Mouse (Mus musculus) spleen, adult 18-20 months (tissue): ENCODE results near the gene Ifit1.
"Not testable (repeated sequence)": the region's sequence is repeated elsewhere in the genome, so short reads cannot be mapped to it uniquely, and the experiment has no call there.

ENCODE experiments used
- DNase-seq, 2 experiments: peaks; one replicate each; pipeline ENCODE4 v3.0.0; 2022; ENCODE audit warnings: mixed read lengths in 2 of 2

Ifit1 gene

GRCm38 (mm10) chr19:34640623-34641022, at the start of gene Ifit1, which contains the start of gene Ifit1bl2:
Gene Ifit1 (plus strand): TSS chr19:34640871.
Gene Ifit1bl2 (minus strand): TSS chr19:34640743.
- peak in 1 of 2 experiments; percentile 11 for DNase-seq

- no peak for DNase-seq
Measured at GRCm38 (mm10) chr19:34593456-34593855, 47.2 kb upstream of the Ifit1 start.

- DNase-seq: not testable (repeated sequence)
Measured at GRCm38 (mm10) chr19:34594523-34594922, 46.1 kb upstream of the Ifit1 start.

DNA sequence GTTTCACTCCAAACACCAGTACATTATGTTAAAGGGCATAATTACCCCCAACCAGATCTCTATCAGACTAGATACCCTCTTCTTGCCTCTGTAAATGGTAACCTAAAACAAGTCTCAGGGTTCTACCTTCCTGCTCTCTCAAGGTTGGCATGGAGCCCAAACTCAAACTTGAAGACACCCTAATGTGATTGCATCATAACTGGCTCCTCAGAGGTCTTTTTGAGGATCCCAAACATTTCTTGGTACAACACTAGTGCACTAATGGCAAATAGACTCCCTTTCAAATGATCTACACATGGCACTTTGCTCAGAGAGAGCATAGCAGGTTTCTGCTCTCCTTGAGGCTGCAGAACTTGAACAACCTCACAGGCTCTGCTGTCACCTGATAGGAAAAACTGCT, 43.9 kb upstream of the Ifit1 start:
- DNase-seq: no peak

DNA sequence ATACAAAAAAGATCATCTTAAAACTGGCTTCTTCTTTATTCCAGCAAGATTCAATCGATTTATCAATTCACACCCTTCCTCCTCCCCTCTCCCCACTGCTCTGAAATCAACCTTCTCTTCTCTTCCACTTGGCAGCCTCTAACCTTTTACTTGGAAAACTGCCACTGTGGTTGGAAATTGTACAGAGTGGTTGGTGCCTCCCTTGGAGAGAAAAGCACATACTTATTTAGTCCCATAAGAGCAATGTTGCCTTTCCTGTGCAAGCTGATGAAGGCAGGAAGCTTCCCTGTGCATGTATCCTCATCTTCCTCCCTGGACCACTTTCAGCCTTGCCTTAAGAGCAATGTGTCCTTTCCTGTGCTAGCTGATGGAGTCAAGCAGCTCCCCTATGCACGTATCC, 42.3 kb upstream of the Ifit1 start:
- no peak for DNase-seq

- DNase-seq: not testable (repeated sequence)
Measured at GRCm38 (mm10) chr19:34599250-34599649, 41.4 kb upstream of the Ifit1 start.

GRCm38 (mm10) chr19:34601888-34602287, 38.8 kb upstream of the Ifit1 start, which contains the start of gene Ifit1bl1:
Gene Ifit1bl1 (minus strand): TSS chr19:34601956.
- not testable (repeated sequence) for DNase-seq

DNA sequence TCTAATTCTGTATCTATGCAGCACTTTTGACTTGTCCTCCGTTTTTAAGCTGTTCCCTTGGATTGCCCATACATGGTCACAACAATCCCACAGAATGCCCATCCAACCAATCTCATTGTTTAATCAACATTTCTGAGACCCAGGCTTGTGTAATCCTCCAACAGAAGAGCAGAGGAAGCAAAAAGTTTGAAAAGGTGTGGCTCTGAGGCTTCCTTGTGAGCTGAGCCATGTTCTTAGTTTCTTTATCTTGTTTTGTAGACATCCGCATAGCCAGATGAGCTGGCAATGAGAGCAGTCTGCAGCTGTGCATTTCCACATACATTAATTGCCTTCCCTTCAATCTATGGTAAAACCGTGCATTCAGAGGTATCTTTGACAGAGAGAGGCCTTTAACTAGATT, 35.2 kb upstream of the Ifit1 start:
- DNase-seq: no peak

GRCm38 (mm10) chr19:34607237-34608051, 33.2 kb upstream of the Ifit1 start, which contains the start of gene Ifit3b:
Gene Ifit3b (plus strand): TSS chr19:34607970.
- DNase-seq: peak in 1 of 2 experiments; percentile 46

DNA sequence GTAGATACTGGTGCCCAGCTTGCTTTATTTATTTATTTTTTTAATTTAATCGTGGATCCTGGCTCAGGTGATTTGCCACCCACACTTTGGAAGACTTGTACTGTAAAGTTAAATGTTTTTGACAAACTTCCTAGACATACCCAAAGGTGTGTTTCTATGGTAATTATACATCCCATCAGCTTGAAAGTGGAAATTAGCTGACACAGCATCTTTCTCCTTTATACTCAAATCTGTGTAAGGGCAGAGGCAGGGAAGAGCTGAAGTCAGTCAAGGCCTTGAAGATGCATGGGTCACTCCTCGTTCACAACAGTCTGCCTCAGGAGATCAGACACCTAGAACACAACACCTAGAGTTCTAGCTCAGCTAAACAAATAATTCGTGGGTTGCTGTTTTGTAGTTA, 30.6 kb upstream of the Ifit1 start:
- DNase-seq: not testable (repeated sequence)

DNA sequence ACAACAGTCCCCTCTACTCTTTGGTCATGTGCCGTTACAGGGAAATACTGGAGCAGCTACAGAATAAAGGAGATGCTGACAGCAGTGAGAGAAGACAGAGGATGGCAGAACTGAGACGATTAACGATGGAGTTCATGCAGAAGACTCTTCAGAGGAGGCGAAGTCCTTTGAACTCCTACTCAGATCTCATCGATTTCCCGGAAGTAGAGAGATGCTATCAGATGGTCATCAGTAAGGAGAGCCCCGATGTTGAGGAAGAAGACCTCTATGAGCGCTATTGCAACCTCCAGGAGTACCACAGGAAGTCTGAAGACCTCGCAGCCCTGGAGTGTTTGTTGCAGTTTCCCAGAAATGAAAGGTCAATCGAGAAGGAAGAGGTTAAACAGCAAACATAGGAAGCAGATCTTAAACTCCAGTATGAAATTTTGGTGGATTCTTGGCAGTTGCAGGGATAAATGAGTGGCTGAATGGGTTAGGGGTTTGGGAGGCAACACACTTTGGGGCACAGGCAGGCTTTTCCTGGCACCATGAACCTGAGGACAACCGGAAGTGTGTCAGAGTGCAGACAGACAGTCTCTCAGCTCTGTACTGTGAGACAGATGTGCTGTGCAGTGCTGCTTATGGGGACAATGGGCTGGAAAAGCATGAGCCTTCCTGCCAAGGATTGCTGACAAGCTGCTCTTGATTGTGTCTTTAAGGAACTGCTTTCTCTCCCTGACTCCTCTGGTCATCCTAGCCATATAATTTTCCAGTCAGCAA, 28.2 kb upstream of the Ifit1 start:
- DNase-seq: not testable (repeated sequence)

DNA sequence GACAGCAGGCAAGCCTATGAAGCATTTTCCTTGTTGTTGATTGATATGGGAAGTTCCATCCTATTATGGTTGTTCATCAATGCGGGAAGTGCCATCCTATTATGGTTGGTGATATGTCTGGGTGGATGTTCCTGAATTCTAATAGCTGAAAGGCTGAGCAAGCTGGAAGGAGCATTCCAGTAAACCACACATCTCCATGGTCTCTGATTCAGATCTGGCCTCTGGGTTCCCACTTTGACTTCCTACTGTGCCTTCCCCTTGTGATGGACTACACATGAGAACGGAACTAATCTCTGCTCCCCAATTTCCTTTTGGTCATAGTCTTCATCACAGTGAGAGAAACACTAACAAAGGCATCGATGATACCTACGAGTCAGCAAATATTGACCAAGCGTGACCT, 19.8 kb upstream of the Ifit1 start:
- no peak for DNase-seq

- no peak for DNase-seq
Measured at GRCm38 (mm10) chr19:34623781-34624180, 16.9 kb upstream of the Ifit1 start.

GRCm38 (mm10) chr19:34624663-34625062, 16.0 kb upstream of the Ifit1 start:
- no peak for DNase-seq

DNA sequence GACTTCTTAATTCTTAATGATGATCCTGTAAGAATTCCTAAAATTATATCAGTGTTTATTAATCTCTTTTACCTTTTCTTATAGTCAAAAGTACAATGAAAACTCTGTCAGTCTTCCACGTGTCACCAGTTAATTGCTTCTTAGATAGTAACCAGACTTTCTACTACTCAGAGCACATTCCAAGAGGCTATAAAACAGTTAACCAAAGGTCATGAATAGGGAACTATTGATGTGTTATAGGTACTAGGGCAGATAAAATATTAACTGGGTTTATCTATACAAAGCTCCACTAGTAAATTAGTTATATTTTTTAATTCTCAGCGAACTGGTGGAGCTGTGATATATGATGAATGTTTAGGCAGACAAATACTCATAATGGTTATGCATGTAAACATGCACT, 13.2 kb upstream of the Ifit1 start:
- DNase-seq: no peak

- DNase-seq: no peak
Measured at GRCm38 (mm10) chr19:34631487-34631886, 9.2 kb upstream of the Ifit1 start.

- no peak for DNase-seq
Measured at GRCm38 (mm10) chr19:34633484-34633883, 7.2 kb upstream of the Ifit1 start.

GRCm38 (mm10) chr19:34636933-34637557, 3.6 kb upstream of the Ifit1 start:
- peak in 1 of 2 experiments; percentile 61 for DNase-seq

- DNase-seq: no peak
Measured at GRCm38 (mm10) chr19:34642616-34643015, 1.9 kb downstream of the Ifit1 start.

DNA sequence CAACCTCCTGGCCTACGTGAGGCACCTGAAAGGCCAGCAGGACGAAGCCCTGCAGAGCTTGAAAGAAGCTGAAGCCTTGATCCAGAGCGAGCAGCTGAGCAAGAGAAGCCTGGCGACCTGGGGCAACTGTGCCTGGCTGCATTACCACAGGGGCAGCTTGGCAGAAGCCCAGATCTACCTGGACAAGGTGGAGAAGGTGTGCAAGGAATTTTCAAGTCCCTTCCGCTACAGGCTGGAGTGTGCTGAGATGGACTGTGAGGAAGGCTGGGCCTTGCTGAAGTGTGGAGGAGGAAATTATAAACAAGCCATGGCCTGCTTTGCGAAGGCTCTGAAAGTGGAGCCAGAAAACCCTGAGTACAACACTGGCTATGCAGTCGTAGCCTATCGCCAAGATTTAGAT, 7.0 kb downstream of the Ifit1 start:
- not testable (repeated sequence) for DNase-seq

DNA sequence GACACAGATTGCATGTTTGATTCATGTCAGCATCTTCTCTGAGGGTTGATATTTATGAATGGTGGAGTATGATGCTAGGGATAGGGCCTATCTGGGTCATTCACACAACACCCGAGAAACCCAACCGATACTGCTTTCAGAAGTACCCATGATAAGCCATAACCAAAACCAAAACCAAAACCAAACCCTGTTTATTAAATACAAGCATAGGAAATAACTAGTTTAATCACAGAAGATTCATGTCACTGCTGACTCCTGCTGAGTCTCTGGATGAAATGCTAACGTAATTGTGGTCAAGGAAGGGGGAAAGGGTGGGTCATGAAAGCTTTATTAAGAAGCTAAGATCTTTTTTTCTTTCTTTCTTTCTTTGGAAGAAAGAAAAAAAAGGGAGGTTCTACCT, 9.6 kb downstream of the Ifit1 start:
- DNase-seq: no peak

- DNase-seq: no peak
Measured at GRCm38 (mm10) chr19:34650997-34651396, 10.3 kb downstream of the Ifit1 start.

DNA sequence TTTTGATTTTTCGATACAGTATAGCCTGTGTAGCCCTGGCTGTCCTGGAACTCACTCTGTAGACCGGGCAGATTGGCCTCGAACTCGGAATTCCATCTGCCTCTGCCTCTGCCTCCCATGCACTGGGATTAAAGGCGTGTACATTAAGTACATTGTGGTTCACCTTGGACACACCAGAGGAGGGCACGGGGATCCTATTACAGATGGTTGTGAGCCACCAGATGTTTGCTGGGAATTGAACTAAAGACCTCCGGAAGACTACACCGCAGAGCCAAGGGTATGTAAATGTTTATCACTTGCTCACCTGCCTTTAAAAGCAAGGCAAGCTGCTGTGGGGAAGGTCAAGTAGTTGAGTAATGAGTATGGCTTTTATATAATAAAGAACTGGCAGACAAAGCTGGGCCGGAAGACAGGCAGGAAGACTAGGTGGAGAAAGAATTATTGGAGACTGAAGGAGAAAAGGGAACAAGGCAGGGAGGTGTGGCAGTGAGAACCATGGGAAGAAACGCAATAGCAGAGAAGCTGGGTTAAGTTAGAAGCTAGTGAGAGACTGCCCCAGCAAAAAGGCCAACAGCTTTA, 14.6 kb downstream of the Ifit1 start:
- DNase-seq: no peak
